Mouse (Mus musculus): Measurements from ENCODE around the gene Vwa5b1. TPM values are rescaled to one million over a fixed set of nuclear protein-coding genes. Genes with fewer than 3 reads are reported as not detected.

Gene Vwa5b1
- 0.77 TPM for polyA plus RNA-seq (2014; fragmentation: Illumina TruSeq; extraction: RNeasy Lipid Tissue Mini Kit (QIAGEN cat#74804); ENCODE audit: low read depth, low replicate concordance)

DNA sequence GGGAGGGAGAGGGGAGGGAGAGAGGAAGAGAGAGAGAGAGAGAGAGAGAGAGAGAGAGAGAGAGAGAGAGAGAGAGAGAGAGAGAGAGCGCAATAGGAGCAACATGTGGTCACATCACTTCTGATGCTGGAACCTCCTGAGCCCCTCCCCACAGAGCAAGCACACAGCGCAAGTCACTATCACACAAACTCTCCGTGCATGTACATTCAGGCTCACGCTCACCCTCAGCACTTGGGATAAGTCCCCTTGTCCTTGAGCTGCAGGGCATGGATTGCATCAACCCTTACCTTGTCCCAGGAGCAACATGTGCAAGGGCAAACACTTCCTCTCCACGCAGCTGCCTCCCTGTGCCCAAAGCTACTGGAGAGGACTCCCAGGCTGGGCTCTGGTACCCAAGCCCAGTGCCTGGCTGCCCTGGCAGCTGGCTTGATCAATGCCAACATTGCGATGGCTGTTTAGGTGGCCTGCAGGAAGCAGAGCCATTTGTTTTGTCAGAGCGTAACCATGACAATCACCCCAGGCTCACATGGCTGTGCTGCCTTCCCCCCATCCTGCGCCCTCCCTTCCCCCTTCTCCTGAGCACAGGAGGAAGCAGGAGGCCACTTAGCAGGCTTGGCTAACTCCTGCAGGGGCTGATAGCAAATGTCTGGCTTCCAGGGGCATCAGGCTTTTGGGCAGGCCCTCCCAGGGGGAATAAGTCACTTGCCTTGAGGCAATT lies at the start of gene Vwa5b1:
Gene Vwa5b1 (minus strand): TSS at position 457 of the 718 bp plus-strand sequence.

Other genes with a start within 250 kb of the Vwa5b1 start
- not detected for gene Fam43b, start 239.4 kb downstream of the Vwa5b1 start, polyA plus RNA-seq (2014; fragmentation: Illumina TruSeq; extraction: RNeasy Lipid Tissue Mini Kit (QIAGEN cat#74804); ENCODE audit: low read depth, low replicate concordance)
- gene Mul1, start 201.2 kb downstream of the Vwa5b1 start, polyA plus RNA-seq (2014; fragmentation: Illumina TruSeq; extraction: RNeasy Lipid Tissue Mini Kit (QIAGEN cat#74804); ENCODE audit: low read depth, low replicate concordance) = 17.4 TPM
- gene Camk2n1, start 181.6 kb downstream of the Vwa5b1 start, polyA plus RNA-seq (2014; fragmentation: Illumina TruSeq; extraction: RNeasy Lipid Tissue Mini Kit (QIAGEN cat#74804); ENCODE audit: low read depth, low replicate concordance) = 14.2 TPM
- gene Pla2g2c, start 88.9 kb upstream of the Vwa5b1 start, polyA plus RNA-seq (2014; fragmentation: Illumina TruSeq; extraction: RNeasy Lipid Tissue Mini Kit (QIAGEN cat#74804); ENCODE audit: low read depth, low replicate concordance) = 2.9 TPM
- gene Ubxn10, start 101.3 kb upstream of the Vwa5b1 start, polyA plus RNA-seq (2014; fragmentation: Illumina TruSeq; extraction: RNeasy Lipid Tissue Mini Kit (QIAGEN cat#74804); ENCODE audit: low read depth, low replicate concordance) = 9.7 TPM
- not detected for gene Pla2g2f, start 121.7 kb upstream of the Vwa5b1 start, polyA plus RNA-seq (2014; fragmentation: Illumina TruSeq; extraction: RNeasy Lipid Tissue Mini Kit (QIAGEN cat#74804); ENCODE audit: low read depth, low replicate concordance)
- gene Pla2g2d, start 139.9 kb upstream of the Vwa5b1 start, polyA plus RNA-seq (2014; fragmentation: Illumina TruSeq; extraction: RNeasy Lipid Tissue Mini Kit (QIAGEN cat#74804); ENCODE audit: low read depth, low replicate concordance) = 8.3 TPM
- gene Pla2g5, start 227.6 kb upstream of the Vwa5b1 start, polyA plus RNA-seq (2014; fragmentation: Illumina TruSeq; extraction: RNeasy Lipid Tissue Mini Kit (QIAGEN cat#74804); ENCODE audit: low read depth, low replicate concordance) = 61.9 TPM
- gene Gm13030, start 238.1 kb upstream of the Vwa5b1 start, polyA plus RNA-seq (2014; fragmentation: Illumina TruSeq; extraction: RNeasy Lipid Tissue Mini Kit (QIAGEN cat#74804); ENCODE audit: low read depth, low replicate concordance) = not detected
- gene Pla2g2e, start 242.1 kb upstream of the Vwa5b1 start, polyA plus RNA-seq (2014; fragmentation: Illumina TruSeq; extraction: RNeasy Lipid Tissue Mini Kit (QIAGEN cat#74804); ENCODE audit: low read depth, low replicate concordance) = 3.4 TPM

Measured in adipose tissue, adult 10 weeks (tissue).